Mouse (Mus musculus): ENCODE measurements around the gene Gm26566.
"Not testable (repeated sequence)": the region's sequence is repeated elsewhere in the genome, so short reads cannot be mapped to it uniquely, and the experiment has no call there.

Gene Gm26566

DNA sequence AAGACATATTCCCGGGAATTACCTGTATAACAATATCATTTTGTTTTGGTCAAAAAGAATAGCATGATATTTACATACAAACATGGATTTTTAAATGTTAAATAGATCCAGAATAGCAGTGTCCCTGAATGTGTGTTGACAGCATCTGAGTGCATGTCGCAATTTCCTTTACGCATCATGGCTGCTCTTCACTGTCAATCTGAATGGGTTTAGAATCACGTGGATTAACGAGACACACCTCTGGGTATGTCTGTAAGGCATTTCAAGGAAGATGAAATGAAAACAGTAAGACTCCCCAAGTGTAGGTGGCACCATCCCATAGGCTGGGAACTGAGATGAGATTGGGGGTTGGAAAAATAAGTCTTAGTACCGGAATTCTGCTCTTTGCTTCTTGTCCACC is 17.4 kb downstream of the Gm26566 start:
- no peak for DNase-seq (ENCODE audit: low spot score)

DNA sequence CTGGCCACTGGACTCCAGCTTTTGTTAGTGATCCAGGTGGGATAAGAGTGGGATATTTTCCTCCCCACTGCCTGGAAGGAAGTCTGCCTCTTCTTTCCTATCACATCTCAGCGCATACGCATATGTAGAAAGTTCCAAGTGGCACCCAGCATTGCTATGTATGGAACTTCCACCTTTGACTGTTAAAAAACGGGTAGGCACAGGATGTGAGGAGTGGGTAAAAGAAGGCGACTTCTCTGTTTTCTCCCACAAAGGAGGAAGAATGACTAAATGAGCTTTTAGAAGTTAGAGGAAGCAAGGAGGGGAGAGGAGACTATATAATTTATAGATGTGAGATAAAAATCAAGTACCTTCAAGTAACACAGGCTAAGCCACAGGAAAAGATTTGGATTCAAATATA is 19.8 kb downstream of the Gm26566 start:
- DNase-seq (ENCODE audit: low spot score) = no peak

DNA sequence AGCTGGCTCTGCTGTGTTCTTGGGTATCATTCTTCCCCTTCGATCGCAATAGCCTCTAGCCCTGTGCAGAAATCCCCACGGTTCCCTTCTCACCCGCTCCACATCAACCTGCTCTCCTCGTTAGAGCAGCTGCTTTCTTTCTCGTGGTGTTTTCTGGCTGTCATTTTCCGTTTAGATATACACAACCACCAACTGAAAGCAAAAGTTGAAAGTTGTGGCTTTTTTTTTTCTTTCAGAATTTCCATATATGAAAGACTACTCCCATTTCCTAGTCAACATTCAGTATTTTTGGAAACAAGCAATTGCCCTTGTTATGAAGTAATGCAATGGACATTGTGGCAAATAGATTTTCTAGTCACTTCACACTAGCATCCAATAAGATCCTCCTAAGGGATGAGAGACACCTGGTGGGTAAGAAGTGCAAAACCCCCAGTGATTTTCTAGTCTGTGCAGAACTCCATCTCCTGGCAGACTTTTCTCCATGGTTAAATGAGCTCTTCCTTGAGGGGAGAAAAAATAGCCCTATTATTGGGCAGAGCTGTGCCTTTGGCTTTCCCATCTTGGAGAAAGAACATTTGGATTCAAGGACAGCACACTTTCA is 21.3 kb downstream of the Gm26566 start:
- DNase-seq (ENCODE audit: low spot score) = no peak

DNA sequence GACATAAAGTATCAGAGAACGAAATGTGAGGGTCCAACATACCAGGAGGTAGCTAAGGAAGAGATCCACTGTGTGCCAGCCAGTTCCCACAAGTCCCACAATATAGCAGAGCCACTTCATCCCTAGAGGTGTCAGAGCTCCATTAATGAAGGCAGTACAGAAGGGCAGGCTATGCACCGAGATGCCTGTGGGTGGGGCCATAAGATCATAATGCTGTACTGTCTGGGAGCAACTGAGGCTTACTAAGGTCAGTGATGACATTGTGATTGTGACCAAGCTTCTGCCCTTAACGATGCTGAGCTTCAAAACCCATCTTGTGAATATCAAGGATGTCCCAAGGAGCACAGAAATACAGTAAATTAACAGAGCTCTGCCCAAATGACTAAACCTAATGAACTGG is 22.6 kb downstream of the Gm26566 start:
- no peak for DNase-seq (ENCODE audit: low spot score)

DNA sequence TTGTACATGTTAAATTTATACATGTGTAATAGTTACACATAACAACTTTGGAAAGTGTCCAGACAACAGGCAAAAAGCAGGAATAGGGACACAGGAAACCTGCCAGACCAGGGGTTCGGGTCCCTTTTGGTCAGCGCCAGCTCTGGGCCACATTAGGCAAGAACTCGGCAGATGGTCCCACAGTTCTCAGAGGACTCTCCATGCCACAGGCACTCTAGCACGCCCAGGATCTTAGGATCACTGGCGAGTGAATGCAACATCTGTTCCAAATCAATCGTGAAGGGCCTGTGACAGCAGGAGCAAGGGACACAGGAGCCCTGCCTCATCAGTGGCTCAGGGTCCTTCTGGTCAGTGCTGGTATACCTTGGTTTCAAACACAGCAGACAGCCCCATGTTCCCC is 28.3 kb downstream of the Gm26566 start:
- DNase-seq (ENCODE audit: low spot score) = no peak

DNA sequence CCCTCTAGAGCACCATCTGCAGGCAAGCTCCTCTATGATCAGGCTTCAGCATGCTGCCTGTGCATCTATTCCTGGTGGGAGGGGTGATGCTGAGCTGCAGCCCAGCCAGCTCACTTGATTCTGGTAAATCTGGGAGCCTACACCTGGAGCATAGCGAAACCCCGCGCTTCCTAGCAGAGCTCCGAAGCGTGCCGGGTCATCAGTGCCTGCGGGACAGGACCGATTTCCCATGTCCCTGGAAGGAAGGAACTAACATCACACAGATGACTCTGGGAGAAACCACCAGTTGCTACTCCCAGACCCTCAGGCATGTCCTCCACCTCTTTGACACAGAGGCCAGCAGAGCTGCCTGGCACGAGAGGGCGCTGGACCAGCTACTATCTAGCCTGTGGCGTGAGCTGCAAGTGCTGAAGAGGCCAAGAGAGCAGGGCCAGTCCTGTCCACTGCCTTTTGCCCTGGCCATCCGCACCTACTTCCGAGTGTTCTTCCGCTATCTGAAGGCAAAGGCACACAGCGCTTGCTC is 33.3 kb downstream of the Gm26566 start, which contains the start of gene Gm13271:
Gene Gm13271, plus strand, starts transcription at position 51 of the 523 bp plus-strand sequence.
- peak; percentile 71 for DNase-seq (ENCODE audit: low spot score)

DNA sequence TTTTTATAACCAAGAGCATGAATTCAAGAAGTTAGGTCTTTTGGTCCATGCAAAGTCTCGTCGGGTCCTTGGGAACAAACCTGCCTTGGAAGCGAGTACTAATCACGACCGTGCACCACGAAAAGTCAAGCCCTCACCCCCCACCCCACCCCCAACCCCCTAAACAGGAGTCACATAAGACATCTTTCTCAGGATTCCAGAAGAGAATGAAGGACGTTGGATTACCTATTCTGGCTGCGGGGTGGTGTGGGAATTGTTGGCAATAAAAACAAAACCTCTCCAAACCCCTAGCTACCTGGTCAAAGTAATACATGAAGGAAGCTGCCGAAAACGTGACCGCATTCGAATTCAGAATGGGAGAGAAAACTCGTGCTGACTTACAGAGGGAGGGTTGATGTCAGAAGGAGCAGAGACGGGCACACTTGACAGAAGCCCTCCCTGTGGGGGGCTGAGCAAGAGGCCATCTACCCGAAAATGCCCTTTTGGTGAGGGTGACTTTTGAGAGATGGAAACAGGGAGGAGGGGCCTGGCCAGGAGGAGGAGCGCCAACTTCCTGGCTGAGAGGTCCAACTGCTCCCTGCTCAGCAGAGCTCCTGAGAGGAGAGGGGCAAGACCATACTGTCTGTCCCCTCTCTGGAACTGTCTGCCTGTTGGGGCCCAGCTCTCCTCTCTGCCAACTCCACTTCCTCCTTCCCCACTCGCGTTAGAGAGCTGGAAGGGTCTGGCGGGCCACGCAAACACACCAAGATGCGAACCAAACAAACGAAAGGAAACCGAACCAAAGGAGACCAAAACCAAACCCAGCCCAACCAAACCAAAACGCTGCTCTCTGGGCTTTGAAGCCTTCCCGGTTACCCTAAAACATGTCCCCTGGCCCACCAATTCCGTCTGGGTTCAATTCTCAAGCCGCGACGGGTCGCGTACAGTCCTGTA is 35.2 kb downstream of the Gm26566 start:
- DNase-seq (ENCODE audit: low spot score) = not testable (repeated sequence)

DNA sequence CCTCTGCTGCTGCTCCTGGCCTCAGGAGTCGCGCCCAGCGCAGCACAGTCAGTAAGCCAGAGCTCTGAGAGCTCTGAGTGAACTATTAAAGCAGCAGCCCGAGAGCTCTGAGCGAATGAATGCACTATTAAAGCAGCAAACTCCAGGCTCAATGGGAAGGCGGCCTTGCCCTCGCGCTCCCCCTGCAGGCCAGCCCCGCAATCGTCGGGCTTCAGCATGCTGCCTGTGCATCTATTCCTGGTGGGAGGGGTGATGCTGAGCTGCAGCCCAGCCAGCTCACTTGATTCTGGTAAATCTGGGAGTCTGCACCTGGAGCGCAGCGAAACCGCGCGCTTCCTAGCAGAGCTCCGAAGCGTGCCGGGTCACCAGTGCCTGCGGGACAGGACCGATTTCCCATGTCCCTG is 36.0 kb downstream of the Gm26566 start:
- peak; percentile 86 for DNase-seq (ENCODE audit: low spot score)

DNA sequence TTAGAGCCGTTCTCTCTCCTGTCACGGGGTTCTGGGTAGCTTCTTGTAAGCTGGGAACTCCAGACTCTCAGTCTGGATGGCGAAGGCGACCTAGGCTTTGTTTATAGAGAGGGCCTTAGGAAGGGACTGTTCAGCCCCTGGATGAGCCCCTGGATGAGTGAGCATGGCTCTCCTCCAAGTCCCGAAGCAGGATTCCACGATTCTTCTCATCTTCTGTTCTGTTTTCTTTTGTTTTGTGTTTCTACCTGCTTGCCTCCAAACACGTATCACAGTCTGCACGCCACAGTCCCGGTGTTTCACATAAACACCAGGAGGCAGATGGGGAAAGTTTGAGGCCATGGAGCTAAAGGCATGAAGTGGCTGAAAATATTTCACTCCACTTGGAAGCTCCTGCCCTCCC is 37.1 kb downstream of the Gm26566 start:
- not testable (repeated sequence) for DNase-seq (ENCODE audit: low spot score)

DNA sequence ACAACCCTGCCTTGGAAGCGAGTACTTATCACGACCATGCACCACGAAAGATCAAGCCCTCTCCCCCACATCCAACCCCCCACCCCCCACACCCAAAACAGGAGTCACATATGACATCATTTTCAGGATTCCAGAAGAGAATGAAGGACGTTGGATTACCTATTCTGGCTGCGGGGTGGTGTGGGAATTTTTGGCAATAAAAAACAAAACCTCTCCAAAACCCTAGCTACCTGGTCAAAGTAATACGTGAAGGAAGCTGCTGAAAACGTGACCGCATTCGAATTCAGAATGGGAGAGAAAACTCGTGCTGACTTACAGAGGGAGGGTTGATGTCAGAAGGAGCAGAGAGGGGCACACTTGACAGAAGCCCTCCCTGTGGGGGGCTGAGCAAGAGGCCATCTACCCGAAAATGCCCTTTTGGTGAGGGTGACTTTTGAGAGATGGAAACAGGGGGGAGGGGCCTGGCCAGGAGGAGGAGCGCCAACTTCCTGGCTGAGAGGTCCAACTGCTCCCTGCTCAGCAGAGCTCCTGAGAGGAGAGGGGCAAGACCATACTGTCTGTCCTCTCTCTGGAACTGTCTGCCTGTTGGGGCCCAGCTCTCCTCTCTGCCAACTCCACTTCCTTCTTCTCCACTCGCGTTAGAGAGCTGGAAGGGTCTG is 38.1 kb downstream of the Gm26566 start, which contains the start of gene Gm13283:
Gene Gm13283, plus strand, starts transcription at position 510 of the 659 bp plus-strand sequence.
- peak; percentile 40 for DNase-seq (ENCODE audit: low spot score)

DNA sequence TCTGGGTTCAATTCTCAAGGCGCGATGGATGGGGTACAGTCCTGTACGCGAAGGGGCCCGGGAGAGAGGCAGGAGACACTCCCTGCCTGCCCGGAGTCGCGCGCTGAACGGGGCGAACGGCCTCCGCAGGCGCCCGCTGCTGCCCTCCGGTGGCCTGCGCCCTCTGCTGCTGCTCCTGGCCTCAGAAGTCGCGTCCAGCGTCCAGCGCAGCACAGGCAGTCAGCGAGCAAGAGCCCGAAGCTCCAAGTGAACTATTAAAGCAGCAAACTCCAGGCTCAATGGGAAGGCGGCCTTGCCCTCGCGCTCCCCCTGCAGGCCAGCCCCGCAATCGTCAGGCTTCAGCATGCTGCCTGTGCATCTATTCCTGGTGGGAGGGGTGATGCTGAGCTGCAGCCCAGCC is 38.8 kb downstream of the Gm26566 start:
- DNase-seq (ENCODE audit: low spot score) = peak; percentile 46

DNA sequence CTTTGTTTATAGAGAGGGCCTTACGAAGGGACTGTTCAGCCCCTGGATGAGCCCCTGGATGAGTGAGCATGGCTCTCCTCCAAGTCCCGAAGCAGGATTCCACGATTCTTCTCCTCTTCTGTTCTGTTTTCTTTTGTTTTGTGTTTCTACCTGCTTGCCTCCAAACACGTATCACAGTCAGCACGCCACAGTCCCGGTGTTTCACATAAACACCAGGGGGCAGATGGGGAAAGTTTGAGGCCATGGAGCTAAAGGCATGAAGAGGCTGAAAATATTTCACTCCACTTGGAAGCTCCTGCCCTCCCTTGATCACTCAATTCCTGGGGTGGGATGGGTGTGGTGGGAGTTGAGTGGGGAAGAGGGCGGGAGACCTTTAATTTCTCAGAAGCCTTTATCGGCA is 40.2 kb downstream of the Gm26566 start:
- peak; percentile 74 for DNase-seq (ENCODE audit: low spot score)

DNA sequence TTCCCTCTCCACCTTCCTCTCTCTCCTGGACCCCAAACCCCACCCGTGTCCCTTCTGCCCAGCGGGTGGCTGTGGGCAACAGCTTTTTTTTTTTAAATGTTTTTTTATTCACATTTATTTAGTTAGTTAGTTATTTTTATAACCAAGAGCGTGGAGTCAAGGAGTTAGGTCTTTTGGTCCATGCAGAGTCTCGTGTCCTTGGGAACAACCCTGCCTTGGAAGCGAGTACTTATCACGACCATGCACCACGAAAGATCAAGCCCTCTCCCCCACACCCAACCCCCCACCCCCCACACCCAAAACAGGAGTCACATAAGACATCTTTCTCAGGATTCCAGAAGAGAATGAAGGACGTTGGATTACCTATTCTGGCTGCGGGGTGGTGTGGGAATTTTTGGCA is 40.7 kb downstream of the Gm26566 start:
- DNase-seq (ENCODE audit: low spot score) = not testable (repeated sequence)

DNA sequence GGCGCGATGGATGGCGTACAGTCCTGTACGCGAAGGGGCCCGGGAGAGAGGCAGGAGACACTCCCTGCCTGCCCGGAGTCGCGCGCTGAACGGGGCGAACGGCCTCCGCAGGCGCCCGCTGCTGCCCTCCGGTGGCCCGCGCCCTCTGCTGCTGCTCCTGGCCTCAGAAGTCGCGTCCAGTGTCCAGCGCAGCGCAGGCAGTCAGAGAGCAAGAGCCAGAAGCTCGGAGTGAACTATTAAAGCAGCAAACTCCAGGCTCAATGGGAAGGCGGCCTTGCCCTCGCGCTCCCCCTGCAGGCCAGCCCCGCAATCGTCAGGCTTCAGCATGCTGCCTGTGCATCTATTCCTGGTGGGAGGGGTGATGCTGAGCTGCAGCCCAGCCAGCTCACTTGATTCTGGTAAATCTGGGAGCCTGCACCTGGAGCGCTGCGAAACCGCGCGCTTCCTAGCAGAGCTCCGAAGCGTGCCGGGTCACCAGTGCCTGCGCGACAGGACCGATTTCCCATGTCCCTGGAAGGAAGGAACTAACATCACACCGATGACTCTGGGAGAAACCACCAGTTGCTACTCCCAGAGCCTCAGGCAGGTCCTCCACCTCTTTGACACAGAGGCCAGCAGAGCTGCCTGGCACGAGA is 41.9 kb downstream of the Gm26566 start:
- not testable (repeated sequence) for DNase-seq (ENCODE audit: low spot score)
